Mouse (Mus musculus) forebrain, embryonic 16.5 days (tissue): ENCODE data around the gene Dync2li1. TPM values are rescaled to one million over a fixed set of nuclear protein-coding genes. Genes with fewer than 3 reads are reported as not detected.

Source experiments
- polyA plus RNA-seq: library from polyadenylated mRNA; unstranded; fragments of >200 nt; fragmentation: Nextera tagmentation; extraction: Ambion mirVana; gene quantifications from 2 replicates; pipeline ENCODE4 v1.2.1, GENCODE M21; 2015

Gene Dync2li1
- polyA plus RNA-seq, 1 experiment from 2014 or later = 33.0 TPM

Other genes with a start within 250 kb of the Dync2li1 start
- gene Thada, start 160.3 kb upstream of the Dync2li1 start, polyA plus RNA-seq = 5.9 and 6.6 TPM in 2 replicates
- gene Plekhh2, start 114.6 kb upstream of the Dync2li1 start, polyA plus RNA-seq = 0.84 and 1.7 TPM in 2 replicates
- gene Abcg8, start 49.8 kb downstream of the Dync2li1 start, polyA plus RNA-seq = not detected in 2 replicates
- 0.87 and 1.0 TPM in 2 replicates for gene Abcg5, start 56.5 kb downstream of the Dync2li1 start, polyA plus RNA-seq
- 46.8 and 50.6 TPM in 2 replicates for gene Lrpprc, start 164.3 kb downstream of the Dync2li1 start, polyA plus RNA-seq